Mouse (Mus musculus) CD8-positive naive resting alpha-beta T cell, adult 2 months (primary cell): ENCODE measurements around the gene Fkbpl.

ENCODE experiments used
- DNase-seq, 2 experiments: peaks; one replicate each; pipeline ENCODE4 v3.0.0; 2022; ENCODE audit warnings: low read depth in 2 of 2, low spot score in 2 of 2

Fkbpl gene

DNA sequence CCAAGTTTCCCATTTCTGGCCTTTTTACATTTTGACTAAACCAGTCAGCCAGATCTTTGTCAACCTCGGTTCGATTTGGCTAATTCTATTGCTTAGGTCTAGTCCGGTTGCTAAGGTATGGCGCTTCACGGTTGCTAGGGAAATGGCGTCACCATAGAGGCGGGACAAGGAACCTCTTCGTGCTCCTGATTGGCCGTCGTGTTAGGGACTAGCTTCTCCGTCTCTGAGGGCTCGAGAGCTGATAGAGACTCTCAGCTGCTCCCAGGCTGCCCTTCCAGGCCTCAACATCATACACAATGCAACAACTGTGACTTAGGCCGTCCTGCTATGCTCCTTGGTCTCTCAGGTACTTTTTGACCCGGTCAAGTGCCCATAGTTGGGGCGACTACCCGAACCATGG lies at the start of gene Fkbpl:
Gene Fkbpl (plus strand): TSS at position 157 of the 400 bp plus-strand sequence.
- DNase-seq: peak; percentile 92 to 97

DNA sequence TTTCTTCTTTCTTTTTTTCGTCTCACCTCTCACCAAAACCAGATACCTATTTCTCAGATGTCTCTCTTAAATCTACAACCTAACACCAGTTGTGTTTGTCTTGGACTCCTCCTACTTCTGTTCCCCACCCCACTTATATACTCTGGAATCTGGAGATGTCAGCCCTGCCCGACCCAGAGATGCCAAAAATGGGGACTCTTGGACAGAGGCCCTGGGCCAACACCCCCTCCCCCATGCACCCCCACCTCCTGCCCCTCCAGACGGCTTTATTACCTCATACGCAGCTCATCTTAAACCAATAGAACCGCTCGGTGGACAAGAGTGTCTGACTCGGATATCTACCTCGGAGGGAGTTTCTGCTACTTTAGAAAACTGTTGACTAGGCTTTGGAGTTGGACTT lies 48.5 kb upstream of the Fkbpl start:
- DNase-seq: no peak

DNA sequence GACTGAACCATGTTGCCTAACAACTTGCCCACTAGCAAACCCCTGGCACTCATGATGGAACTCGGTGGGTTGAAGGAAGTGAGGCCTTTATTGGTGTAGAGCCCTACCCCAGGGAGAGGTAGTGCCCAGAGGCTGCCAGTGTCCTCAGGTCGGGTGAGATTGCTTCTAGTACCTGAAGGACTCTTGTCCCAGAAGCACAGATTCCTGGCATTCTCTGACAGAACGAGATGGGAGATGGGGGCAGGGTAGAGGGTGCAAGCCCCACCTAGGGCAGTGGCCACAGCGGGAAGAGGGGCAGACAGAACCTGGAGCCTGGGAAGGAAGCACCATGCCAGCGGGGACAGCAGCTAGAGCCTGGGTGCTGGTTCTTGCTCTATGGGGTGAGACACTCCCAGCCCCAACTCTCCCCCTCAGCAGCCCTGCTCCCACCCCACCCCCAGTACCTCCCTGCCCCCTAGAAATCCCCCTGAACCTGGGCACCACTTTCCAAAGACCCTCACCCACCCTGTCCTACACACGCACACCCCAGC lies 46.9 kb upstream of the Fkbpl start, which contains the start of gene Ager:
Gene Ager (plus strand): TSS at position 297 of the 530 bp plus-strand sequence.
- no peak for DNase-seq

DNA sequence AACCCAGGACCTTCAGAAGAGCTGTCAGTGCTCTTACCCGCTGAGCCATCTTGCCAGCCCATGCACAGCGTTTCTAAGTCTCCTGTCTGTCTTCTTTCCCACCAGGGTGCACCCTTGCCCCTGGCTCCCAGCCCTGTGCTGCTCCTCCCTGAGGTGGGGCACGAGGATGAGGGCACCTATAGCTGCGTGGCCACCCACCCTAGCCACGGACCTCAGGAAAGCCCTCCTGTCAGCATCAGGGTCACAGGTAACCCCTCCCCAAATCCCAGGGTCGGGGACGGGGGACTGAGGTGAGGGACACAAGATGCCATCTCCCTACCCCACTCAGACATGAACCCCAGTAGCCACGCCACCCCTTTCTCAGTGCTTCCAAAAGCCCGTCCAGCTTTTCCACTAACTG lies 44.7 kb upstream of the Fkbpl start:
- DNase-seq: no peak

DNA sequence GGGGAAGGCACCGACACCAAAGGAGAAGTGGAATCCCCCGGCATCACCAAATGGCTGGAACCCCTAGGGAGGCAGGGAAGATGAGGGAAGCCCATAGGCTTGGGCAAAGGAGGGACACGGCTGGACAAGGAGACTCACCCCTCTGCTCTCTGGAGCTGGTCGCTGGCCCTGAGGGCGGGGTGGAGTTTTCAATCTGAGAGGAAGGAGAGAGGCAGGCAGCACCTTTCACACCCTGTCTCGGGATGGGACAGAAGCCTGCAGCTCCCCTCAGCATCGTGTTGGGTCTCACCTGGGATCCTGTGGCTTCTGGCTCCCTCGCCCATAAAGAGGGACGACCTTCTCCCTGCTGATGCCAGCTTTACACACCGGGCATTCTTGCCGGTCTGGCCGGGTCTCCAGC lies 42.8 kb upstream of the Fkbpl start:
- no peak for DNase-seq

DNA sequence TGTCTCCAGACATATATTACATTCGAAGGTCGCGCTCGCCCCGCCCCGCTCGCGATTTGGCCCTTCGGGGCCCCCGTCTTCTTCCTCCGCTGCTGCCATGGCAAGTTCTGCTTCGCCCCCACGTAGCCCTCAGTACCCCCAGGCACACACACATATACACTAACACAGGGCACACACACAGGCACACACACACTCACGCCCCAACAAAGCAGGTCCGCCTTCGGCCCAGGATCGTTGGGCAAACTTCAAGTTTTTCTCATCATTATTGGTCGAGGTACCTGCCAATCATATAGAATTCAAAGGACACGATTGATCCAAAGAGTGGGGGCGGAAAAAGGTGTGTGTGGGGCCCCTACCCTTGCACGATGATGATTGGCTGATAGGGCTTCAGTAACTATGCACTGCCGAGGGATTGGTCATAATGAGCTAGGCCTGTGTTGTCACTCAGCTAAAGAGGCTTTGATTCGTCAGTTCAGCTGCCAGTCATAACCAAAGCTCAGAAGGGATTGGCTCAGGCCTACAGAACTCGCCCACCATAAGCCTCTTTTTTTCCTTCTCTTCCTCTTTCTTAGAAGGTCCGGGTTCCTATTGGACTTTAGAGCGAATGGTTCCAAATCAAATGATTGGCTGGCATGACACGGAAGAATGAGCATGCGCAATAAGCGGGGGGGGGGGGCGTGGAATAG lies 41.0 kb upstream of the Fkbpl start, which contains the start of gene Rnf5:
Gene Rnf5 (minus strand): TSS at position 316 of the 686 bp plus-strand sequence.
- DNase-seq: peak; percentile 95 to 96

DNA sequence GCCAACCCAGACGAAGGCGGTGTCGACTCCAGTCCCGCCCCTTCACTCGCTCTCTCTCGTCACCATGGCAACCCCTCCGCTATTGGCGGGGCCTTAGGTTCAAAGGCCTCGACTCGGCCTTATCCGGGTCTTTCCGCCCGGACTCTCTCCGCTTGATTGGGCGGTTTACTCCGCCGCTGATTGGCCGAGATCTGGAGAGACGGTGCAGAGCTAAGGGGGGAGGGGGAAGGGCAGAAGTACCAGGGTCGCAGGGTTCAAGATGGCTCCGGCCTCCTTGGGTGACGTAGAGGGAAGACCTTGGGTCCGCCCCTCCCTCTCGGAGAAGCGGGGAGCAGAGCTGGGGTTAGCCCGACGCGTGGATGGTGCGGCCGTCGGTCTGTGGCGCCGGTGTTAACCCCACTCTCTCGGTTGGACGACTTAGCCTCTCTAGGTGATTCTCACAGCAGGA lies 40.5 kb upstream of the Fkbpl start, which contains the start of gene Agpat1:
Gene Agpat1 (plus strand): TSS at position 202 of the 448 bp plus-strand sequence.
- peak; percentile 97 for DNase-seq

DNA sequence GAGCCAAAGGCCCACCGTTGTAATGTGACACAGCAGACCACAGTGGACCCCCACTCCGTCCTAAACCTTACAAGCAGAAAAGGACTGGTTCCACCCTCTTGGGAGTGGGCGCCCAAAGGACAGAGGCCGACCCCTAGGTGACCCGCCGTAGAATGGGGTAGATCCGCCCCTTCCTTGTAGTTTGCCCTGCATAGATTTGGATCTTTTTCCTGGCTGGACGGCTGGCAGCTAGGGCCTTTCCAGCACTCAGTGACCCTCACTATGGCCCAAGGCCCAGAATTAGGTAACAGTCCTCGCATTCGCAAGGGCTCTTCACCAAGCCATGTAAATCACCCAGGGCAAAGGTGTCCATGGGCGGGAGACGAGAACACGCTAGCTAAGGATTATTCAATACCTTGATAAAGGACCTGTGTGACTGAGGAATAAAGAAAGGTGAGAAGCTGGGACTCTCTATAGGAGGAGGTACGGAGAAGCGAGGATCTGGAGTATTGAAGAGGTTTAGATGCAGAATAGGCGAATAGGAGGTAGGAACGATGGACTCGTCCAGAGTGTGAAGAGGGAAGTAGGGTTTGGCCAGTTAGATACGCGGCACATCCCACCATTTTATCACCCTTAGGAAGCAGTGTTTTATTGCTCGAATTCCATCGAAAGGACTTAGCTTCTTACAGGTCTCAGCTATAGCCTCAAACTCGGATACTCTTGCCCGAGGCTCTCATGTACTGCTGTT lies 39.9 kb upstream of the Fkbpl start:
- DNase-seq: no peak

DNA sequence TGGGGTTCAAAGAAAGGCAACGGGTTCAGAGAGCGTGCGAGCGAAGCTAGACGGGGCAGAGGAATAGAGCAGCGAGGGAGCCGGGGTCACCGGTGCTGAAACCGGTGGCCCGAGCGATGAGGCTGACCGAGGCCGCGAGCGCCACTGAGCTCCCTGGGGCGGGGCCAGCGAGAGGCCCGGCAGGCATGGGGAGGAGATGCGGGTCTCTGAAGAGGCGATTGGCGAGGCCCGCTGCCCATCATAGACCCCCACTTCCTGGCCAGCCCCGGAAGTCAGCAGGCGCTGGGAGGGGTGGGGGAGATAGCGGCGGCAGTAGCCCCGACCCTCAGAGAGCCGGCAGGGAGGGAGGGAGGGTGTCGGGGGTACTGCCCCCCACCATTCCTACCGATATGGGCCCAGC lies 39.0 kb upstream of the Fkbpl start:
- peak; percentile 80 to 89 for DNase-seq

DNA sequence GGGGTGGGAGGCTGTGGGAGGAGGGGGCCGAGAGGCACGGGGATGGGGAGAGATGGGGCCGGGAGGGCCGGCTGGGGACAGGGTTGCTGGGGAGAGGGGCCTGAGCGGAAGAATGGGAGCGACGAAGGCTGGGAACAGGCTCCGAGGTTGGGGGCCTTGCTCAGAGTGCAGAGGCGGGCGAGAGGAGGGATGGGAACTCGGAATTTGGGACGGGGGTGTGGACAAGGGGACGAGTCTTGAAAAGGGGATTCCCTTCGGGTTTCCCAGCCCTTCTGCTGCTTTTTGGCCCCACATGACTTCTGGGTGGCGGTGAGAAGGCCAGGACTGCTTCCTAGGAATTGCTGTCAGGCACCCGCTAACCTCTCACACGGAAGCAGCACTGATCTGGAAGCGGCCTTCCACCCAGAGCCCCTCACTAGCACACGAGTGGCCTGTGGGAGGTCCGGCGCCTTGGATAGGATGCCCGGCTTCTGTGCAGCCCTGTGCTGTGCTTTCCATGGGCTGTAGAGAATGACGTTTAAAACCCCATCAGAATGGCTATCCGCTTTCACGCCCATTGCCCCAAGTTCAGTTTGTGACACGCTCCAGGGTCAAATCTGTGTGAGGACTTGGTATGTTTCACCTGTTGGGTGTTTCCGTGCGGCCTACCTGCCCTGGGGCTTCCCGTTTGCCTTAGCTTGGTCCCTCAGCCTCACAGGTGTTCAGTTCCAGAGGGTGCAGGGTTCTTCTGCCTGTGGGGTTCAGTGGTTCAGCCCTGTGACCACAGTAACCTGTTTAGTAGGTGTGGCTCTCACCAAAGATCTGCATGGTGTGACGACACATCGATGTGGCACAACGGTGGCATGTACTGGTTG lies 38.2 kb upstream of the Fkbpl start:
- no peak for DNase-seq

DNA sequence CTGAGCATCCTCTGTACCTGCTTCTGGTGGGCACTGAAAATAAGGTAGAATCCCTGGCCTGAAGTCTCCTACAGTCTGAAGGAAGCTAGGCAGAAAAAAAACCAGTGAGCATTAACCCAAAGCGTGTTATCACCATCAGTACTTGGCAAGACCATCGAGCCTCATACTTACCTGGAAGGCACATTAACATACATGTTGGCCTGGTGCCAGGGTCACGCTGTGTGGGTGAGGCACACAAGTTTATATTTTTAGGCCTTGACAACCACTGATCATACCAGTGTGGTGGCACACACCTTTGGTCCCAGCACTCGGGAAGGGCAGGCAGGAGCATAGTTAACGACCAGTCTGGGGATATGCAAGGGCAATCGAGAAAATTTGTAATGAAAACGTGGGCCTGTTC lies 36.6 kb upstream of the Fkbpl start:
- no peak for DNase-seq

DNA sequence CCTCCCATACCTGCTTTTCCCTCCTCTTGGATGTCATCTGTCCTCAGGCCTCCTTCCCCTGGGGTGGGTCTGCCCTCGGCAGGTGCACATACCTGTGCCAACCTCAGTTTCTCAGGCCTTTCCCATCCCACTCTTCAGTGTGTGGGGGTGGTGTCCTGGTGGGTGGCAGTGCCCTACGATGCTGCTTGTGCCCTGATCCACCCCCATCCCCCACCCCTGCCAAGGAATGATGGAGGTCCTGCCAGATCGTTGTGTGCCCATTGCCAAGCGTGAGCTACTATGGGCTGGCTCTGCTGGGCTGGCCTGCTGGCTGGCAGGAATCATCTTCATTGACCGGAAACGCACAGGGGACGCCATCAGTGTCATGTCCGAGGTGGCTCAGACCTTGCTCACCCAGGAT lies 33.5 kb upstream of the Fkbpl start:
- DNase-seq: no peak

DNA sequence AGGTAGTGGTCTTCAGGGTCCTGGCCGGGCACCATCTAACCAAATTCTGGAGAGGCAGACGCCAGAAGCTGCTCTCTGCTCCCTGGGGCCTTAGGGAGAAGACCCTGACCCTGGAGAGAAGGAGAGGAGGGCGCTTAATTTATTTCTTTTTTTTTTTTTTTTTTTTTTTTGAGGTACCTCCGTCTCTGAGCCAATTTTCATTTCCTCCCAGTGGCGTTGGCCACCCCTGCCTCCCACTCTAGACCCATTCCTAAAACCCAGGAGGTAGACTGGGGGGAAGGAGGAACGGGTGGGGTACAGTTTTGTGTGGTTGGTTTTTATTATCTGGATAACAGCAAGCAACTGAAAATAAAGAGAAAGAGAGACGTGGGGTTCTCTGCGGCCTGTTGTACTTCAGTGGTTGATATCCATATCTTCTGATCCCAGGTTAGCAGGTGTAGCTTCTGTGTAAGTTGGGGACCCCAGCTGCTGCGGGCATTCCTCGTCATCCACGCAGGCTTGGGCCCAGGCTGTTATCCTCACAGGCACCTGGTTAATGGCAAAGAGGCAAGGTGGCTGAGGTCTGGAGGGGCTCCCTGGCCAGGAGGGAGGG lies 31.4 kb upstream of the Fkbpl start:
- DNase-seq: no peak

DNA sequence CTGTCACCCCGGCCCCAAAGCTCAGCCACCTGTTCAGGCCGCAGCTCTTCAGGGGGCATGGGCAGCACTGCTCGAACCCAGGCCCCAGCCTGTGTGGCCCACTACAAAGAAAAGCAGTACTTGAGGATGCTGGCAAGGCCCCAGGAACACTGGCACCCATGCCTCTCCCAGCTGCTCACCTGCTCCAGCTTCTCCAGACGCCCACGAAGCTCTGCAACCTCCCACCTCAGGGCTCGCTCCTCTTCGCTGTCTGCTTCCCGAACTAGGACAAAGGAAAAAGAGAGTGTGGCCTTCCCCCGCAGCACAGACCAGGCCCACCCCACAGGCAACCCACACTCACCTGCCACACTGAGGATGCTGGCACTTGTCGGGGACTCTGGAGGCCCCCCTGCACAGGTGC lies 30.7 kb upstream of the Fkbpl start:
- DNase-seq: no peak

DNA sequence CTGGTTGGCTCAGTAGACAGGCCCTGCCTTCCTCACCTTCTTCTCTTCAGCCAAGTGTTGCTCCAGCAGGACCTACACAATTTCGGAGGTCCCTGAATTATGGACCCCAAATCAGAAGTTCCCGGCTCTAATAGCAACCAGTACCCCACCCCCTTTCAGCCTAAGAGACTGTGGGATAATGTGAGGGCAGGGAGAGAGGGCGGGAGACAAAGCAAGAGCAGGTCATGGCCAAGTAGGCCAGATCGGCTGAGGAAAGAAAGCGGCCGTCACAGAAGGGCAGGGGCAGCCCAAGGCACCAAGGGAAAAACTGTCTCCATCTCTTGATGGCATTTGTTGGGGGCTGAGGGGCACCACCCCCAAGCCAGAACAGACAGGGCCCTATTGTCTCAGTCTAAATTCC lies 28.7 kb upstream of the Fkbpl start, which contains the start of gene Egfl8:
Gene Egfl8 (minus strand): TSS at position 101 of the 400 bp plus-strand sequence.
- DNase-seq: no peak

DNA sequence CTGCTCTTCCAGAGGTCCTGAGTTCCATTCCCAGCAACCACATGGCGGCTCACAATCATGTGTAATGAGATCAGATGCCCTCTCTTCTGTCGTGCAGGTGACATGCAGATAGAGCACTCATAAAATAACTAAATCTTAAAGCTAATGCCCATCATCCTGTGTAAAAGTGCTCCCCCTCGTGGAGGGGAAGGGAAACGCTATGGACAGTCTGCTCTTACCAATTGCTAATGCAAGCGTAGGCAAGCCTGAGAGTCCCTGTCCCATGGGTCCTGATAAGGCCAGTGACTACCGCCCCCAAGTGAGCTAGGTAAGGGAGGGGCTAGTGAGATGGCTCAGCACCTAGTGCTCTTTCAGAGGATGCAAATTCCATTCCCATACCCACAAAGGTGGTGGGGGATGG lies 25.6 kb upstream of the Fkbpl start:
- peak; percentile 76 to 88 for DNase-seq

DNA sequence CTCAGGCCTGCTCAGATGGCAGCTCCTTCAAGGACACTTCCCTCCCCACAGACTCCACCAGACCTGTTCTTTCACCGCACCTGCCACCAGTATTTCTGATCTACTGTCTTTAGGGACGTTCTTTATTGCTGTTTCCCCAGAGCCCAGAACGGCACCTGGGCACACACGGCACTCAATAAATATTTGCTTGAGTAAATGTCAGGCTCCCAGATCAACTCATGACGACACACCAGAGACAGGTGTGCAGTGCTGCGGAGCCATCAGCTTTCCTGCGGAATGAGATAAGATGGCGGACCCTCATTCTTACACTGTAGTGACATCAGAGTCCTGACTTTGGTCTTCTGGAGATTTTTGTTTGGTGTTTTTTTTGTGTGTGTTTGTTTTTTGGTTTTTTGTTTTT lies 23.6 kb upstream of the Fkbpl start:
- no peak for DNase-seq

DNA sequence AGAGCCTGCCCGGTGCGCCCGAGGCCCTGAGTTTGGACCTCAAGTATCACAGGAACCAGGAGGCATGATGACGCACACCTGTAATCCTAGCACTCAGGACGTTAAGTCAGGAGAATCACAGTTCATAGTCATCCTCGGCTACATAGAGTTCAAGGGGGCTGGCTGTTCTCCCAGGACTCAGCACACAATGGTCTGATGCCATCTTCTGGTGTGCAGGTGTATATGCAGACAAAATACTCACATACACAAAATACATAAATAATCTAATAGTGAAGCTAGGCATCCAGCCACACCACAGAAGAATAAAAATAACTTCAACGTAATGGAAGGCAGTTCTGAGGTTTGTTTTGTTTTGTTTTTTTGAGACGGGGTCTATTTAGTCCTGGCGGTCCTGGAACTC lies 21.4 kb upstream of the Fkbpl start:
- no peak for DNase-seq

DNA sequence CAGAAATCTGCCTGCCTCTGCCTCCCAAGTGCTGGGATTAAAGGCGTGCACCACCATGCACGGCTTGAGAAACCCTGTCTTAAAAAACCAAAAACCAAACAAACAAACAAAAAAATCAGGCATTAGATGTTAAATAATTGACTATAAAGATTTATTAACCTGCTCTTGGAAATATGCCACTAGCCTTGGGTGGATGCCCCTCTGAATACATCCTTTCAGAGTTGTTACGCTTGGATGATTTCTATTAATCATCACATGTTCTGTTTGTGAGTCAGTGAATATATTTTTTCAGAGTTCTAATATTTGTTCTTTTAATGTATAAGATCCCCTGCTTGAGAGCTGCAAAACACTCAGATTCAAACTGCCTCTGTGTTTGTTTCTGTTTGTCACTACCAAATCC lies 19.6 kb upstream of the Fkbpl start:
- no peak for DNase-seq

DNA sequence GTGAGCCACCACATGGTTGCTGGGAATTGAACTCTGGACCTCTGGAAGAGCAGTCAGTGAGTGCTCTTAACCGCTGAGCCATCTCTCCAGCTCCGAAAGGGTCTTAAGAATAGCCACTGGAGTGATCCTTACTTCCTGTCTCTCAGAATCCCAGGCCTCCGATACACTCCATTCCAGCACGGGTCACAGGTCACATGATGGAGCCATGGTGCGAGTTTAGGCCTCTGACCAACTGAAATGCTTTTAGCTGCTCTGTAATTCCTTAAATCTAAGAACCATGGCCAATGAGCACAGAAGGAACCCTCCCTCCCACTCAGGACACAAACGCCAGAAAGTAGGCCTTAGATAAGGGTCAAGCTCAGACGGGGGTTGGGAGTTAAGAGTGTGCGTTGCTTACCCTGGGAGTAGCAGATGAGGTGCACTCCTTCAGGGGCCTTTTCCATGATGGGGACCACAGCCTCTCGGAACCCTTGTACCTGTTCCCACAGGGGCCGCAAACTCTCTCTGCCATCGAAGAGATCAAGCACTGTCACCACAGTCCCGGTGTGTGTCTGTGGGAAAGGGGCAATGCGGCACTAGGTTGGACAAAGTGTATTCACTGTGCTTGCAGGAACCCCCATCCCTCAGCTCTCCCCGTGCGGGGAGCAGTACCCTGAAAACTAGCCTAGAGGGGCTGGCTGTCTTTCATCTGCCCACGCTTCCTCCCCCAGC lies 18.3 kb upstream of the Fkbpl start:
- DNase-seq: no peak
